Mouse (Mus musculus): Measurements from ENCODE around the gene Zc2hc1b. TPM values are rescaled to one million over a fixed set of nuclear protein-coding genes. Genes with fewer than 3 reads are reported as not detected.
"Not testable (repeated sequence)": the region's sequence is repeated elsewhere in the genome, so short reads cannot be mapped to it uniquely, and the experiment has no call there.

Zc2hc1b gene
- not detected for total RNA-seq (2022)

GRCm38 (mm10) chr10:13177973-13178624, at the start of gene Zc2hc1b:
Gene Zc2hc1b (minus strand): TSS chr10:13178023.
- no peak for DNase-seq (ENCODE audit: low spot score in 2 of 2)

- no peak for DNase-seq (ENCODE audit: low spot score in 2 of 2)
Observed at GRCm38 (mm10) chr10:13225377-13226063, 47.7 kb upstream of the Zc2hc1b start.

DNA sequence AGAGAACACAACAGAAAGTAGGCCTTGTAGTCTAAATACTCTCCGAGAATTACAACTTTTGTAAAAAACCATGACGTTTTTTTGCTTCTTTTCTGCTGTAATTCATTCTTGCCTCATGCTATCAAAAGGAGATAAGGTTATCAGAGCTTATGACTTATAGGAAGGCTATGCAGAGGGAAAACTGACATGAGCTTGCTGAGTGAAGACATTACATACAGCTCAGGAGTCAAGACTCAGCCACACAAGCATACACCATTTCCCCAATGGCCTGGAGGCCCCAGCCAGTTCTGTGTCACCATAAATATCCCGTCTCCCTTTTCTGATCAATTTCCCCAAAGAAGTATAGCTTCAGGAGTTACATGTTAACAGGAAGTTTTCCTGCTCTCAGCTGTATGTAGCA, 44.3 kb upstream of the Zc2hc1b start:
- no peak for DNase-seq (ENCODE audit: low spot score in 2 of 2)

GRCm38 (mm10) chr10:13220061-13220460, 42.2 kb upstream of the Zc2hc1b start:
- no peak for DNase-seq (ENCODE audit: low spot score in 2 of 2)

DNA sequence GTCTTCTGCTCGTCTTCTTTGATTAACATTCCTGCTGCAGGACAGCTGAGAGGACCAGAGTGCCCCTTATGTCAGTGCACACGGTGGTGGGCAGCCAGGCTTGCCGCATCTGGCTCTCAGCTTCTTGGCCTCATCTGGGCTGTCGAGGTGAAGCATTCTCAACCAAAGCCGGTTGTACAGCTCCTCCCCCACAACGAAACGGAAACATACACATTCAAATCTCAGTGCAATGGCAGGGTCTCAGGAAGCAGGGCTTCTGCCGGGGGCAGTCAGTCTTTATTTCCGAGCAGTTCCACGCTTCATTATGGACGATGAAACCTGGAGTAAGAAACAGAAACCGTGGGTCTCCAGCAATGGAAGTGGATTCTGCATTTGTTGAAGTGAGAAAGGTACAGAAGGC, 36.1 kb upstream of the Zc2hc1b start:
- no peak for DNase-seq (ENCODE audit: low spot score in 2 of 2)

DNA sequence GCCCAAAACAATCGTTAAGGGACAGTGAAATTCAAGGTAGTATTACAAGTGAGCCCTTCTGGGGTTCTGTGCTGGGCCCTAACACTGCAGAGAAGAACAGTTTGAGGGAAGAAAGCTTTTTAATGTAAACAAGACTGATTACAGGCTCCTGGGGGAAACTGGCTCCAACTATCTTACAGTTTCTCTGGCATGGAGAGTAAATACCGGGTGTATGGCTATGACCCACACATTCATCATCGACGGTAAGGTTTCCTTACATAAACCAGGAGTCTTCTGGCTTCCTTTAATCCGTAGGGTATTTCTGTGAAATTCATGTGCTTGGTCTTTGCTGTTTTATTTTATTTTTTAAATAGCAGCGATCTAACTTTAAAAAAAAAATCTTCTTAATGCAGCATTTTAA, 35.0 kb upstream of the Zc2hc1b start:
- no peak for DNase-seq (ENCODE audit: low spot score in 2 of 2)

DNA sequence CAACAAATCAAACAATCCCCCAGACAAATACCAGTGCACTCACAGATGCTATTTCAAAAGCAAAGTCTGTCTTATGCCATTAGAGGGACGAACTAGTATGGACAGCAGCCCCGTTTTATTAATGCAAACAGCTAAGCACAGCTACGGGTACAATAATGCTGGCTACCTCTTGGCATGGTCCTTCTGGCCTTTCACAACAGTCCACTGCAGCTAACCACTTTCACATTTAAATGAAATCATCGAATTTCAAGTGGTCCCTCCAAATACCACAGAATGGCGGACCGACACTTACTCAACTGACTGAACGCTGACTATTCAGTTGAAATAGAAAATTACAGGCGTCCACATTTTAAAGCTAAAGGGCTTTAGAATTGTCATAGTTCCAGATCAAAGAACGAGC, 34.5 kb upstream of the Zc2hc1b start:
- no peak for DNase-seq (ENCODE audit: low spot score in 2 of 2)

DNA sequence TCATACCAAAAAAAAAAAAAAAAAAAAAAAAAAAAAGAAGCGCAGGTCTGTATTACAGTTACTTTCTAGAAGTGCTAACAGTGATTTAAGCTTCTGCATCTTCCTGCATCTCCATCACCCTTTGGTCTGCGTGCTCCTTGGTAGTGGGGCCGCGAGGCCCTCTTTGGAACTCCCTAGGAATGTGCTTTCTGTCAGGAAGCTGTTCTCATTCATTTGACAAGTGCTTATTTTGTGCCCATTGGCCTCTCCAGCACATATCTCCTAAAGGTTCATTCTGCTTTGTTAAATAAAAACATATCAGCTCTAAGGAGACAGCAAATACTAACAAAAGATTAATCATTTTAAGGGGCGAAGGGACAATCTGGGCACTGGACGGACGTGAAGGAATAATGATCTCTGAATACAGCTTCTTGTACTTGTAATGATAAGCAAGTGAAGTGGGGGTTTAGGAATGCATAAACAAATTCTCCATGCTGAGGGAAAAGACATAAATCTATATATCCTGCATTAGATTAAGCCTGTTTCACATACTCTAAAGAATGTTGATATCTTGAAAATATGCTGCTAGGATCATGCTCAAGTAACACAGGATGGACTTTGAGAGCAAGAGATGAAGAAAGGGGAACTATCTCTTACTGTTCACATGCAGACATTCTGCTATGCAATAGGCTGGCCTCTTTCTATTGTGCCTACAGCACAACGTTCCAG, 32.3 kb upstream of the Zc2hc1b start:
- DNase-seq (ENCODE audit: low spot score in 2 of 2): no peak

DNA sequence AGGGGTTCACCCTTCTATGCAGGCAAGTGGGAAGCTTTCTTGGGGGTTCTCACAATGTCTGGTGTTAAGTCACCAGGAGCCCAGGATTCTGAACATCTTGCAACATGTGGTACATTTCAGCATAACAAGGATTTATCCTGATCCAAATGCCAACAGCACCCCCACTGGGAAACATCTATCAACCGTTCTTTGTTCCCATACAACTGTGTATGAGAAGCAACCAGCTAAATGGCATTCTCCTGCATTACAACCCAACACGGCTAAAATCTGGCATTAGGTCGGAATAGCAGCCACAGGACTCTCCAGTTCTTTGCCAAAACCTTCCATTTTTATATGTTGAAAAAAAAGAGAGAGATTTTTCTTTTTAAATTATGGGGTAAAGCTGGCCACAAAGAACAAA, 31.7 kb upstream of the Zc2hc1b start:
- DNase-seq (ENCODE audit: low spot score in 2 of 2): no peak

GRCm38 (mm10) chr10:13209061-13209460, 31.2 kb upstream of the Zc2hc1b start:
- no peak for DNase-seq (ENCODE audit: low spot score in 2 of 2)

DNA sequence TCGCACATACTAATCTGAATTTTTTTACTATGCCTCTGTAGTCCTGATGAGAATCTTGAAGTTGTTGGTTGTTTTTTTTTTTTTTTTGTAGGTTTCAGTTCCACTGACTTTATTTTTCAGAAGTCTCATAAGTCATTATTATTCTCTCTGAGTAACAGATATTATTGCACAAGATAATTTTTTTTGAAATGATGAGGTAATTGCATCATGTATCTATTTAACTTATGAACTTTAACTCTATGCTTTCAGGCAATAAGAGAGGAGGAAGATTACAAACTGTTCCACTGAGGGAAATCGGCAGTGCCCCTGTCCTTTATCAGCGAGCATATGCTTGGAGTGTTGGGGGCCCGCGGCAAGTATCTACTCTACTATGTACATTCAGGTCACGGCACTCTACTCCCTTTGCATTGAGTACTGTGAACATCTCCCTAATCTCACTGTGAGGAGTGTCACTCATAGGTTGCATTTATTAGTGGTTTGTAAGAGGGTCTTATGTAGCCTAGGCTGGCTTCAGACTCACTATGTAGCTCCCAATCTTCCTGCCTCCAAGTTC, 24.0 kb upstream of the Zc2hc1b start:
- no peak for DNase-seq (ENCODE audit: low spot score in 2 of 2)

DNA sequence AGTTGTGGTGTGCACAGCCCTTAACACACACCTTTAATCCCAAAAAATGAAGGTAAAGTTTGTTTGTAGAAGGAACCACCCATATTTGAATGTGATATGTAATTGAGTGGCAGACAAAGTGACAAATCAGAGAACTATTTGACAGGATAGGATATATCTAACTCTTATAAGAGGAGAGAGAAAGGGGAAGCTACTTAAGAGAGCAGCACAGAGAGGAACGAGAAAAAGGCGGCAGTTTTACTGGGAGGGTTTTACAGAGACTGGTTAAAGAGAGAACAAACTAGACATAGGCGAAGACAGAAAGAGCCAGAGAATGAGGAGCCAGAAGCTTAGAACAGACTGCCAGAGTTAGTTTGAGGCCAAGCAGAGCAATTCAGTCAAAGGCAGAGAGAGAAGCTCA, 23.0 kb upstream of the Zc2hc1b start:
- DNase-seq (ENCODE audit: low spot score in 2 of 2): no peak

- DNase-seq (ENCODE audit: low spot score in 2 of 2): no peak
Observed at GRCm38 (mm10) chr10:13199234-13199633, 21.4 kb upstream of the Zc2hc1b start.

- no peak for DNase-seq (ENCODE audit: low spot score in 2 of 2)
Observed at GRCm38 (mm10) chr10:13196872-13197507, 19.2 kb upstream of the Zc2hc1b start.

DNA sequence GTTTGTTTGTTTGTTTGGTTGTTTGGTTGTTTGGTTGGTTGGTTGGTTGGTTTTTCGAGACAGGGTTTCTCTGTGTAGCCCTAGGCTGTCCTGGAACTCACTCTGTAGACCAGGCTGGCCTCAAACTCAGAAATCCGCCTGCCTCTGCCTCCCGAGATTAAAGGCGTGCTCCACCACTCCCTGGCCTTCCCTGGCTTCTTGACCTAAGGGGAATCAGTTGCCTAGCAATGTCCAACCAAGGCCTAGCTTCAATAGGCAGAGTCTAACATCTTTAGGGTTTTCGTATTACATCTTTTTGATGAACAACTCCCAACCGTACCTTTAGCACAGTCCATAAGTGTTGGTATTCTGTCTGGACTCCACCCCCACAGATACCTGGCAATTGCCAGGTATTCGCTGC, 15.7 kb upstream of the Zc2hc1b start:
- DNase-seq (ENCODE audit: low spot score in 2 of 2): not testable (repeated sequence)

DNA sequence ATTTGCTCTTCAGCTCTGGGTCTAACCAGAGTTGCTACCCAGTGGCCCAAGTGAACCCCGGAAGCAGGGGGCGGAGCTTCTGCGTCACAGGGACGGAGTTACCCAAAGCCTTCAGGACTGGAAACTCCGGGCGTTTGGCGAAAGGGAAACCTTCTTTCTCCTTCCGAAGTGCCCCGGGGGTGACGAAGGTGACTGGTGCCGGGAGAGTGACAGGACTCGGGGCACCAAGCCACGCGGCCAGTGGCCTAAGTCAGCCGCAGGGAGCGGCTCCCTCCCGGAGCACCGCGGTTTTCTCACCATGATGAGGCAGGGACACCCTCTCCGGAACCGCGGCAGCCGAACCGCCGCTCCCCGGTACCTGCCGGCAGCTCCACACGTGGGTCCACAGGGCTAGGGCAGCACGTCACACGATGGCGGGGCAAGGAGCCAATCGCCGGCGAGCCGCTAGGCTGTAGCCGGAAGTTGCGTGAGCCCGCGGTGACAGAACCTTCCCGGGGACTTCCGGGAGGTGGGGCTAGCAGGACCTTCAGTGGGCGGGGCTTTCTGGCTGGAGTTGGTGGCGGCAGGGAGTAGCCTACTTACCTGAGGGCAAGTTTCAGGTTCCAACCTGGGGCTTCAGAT, 15.0 kb upstream of the Zc2hc1b start, which contains the start of gene Ltv1:
Ltv1 (minus strand) TSS at position 438 of the 621 bp plus-strand sequence.
- peak; percentile 84 to 94 for DNase-seq (ENCODE audit: low spot score in 2 of 2)

GRCm38 (mm10) chr10:13189881-13190280, 12.1 kb upstream of the Zc2hc1b start:
- DNase-seq (ENCODE audit: low spot score in 2 of 2): no peak

DNA sequence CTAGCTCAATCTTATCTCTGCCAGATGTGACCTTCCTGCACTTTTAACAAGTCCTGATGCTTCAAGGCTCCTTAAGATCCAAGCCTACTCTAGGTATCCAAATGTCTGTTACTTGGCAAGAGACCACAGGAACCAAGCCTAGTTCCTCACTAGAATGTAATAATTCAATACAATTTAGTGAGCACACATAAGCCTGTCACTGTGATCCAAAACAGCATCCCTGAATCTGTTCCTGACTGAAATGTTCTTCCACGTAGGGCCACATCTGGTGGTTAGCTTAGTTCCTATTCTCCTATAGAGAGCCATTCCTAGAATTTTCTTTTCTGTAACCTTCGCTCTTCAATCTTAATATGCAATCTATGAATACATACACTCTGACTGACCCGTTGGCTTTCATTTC, 8.9 kb upstream of the Zc2hc1b start:
- no peak for DNase-seq (ENCODE audit: low spot score in 2 of 2)

DNA sequence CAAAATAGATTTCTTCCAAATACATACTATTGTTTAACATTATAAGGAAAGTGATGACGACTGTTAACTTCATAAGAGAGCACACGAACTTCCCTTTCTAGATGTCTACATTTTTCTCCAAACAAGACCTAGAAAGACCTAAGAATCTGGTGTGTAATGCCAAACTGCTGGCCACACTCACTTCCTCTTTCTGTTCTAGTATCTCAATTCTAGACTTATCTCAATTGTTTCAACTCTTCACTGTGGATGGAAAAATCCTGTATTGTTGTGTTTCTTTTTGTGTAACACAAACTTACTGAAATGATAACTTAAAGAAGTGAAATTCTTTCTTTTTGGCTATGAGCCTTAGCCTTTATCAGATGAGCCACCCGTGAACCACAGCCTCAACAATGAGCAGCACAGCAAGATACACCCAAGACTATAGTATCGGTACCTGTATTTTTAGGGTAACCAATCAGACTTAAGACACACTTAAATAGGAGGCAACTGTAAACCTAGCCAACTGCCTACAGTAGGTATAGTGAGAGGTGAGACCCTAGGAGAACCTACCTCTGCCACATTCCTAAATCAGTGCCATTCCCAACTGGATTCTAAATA, 6.4 kb upstream of the Zc2hc1b start:
- DNase-seq (ENCODE audit: low spot score in 2 of 2): no peak

- no peak for DNase-seq (ENCODE audit: low spot score in 2 of 2)
Observed at GRCm38 (mm10) chr10:13180211-13180610, 2.4 kb upstream of the Zc2hc1b start.

- DNase-seq (ENCODE audit: low spot score in 2 of 2): no peak
Observed at GRCm38 (mm10) chr10:13175866-13176265, 2.0 kb downstream of the Zc2hc1b start.

All from left cerebral cortex, adult 8-10 months (tissue).